Mouse (Mus musculus) kidney, embryonic 15.5 days (tissue): ENCODE measurements around the gene Ube2i. TPM values are rescaled to one million over a fixed set of nuclear protein-coding genes. Genes with fewer than 3 reads are reported as not detected.

Experiments used
- ATAC-seq: fragments of 200-750 bp; cut with Nextera tagmentation; replicated peaks from 2 replicates; pipeline ENCODE4 v1.8.0; 2017; ENCODE audit warnings: moderate TSS enrichment; ENCODE audit not compliant: low FRiP score
- H3K27ac ChIP-seq: fragments of 300-500 bp; sonication (generic); 2 replicates; pipeline ENCODE4 v1.5.1; 2015; ENCODE audit warnings: mild to moderate bottlenecking, inconsistent platforms
- H3K27me3 ChIP-seq: fragments of 300-500 bp; sonication (generic); 2 replicates; pipeline ENCODE4 v1.6.1; 2015; ENCODE audit warnings: inconsistent platforms
- H3K36me3 ChIP-seq: fragments of 300-500 bp; sonication (generic); 2 replicates; pipeline ENCODE4 v1.6.1; 2015; ENCODE audit warnings: inconsistent platforms
- H3K4me1 ChIP-seq: fragments of 300-500 bp; sonication (generic); 2 replicates; pipeline ENCODE4 v1.6.1; 2015; ENCODE audit warnings: inconsistent platforms
- H3K4me2 ChIP-seq: fragments of 300-500 bp; sonication (generic); 2 replicates; pipeline ENCODE4 v1.6.1; 2015; ENCODE audit warnings: moderate library complexity, mild to moderate bottlenecking, inconsistent platforms
- H3K4me3 ChIP-seq: fragments of 300-500 bp; sonication (generic); replicated peaks from 2 replicates; pipeline ENCODE4 v1.5.1; 2015; ENCODE audit warnings: mild to moderate bottlenecking, inconsistent platforms
- H3K9ac ChIP-seq: fragments of 300-500 bp; sonication (generic); 2 replicates; pipeline ENCODE4 v1.6.1; 2015; ENCODE audit warnings: mild to moderate bottlenecking, inconsistent platforms
- H3K9me3 ChIP-seq: fragments of 300-500 bp; sonication (generic); replicated peaks from 2 replicates; pipeline ENCODE4 v1.6.1; 2016; ENCODE audit warnings: inconsistent platforms
- WGBS: fragments of 180-500 bp; shearing (Covaris S2); methylation state at CpG from one replicate; pipeline ENCODE4 v1.1.7; 2015; ENCODE audit warnings: mixed read lengths; 5-methylcytosine and 5-hydroxymethylcytosine counted together
- polyA plus RNA-seq: library from polyadenylated mRNA; unstranded; fragments of >200 nt; fragmentation: Nextera tagmentation; extraction: Ambion mirVana; gene quantifications from 2 replicates; pipeline ENCODE4 v1.2.1, GENCODE M21; 2015

The Ube2i gene
- 669 and 677 TPM in 2 replicates for polyA plus RNA-seq

GRCm38 (mm10) chr17:25274571-25275346 is at the start of gene Ube2i:
Gene Ube2i, minus strand, starts transcription at chr17:25274622.
- Histone ChIP-seq H3K27ac (peak within 1 kb of the TSS; percentile 98), H3K9me3 (no peaks in the 10 kb centered on the region), H3K4me3 (peak within 1 kb of the TSS; percentile 85), H3K36me3 (peaks cover 9% of the 10 kb centered on the region), H3K4me2 (peak within 1 kb of the TSS; percentile 75), H3K9ac (peak within 1 kb of the TSS; percentile 98), H3K4me1 (peaks cover 29% of the 10 kb centered on the region), H3K27me3 (peaks cover 6% of the 10 kb centered on the region; the same call in 1 of the 2 replicates)
- 81% methylated on average over 9 of the region's 9 CpGs for WGBS
- no peak for ATAC-seq

- Histone ChIP-seq H3K4me3 (no peak overlapping the region), H3K36me3 (no peaks in the 10 kb centered on the region), H3K27me3 (0 out of 2 replicates have a peak, but pooled peaks cover 5% of the 10 kb centered on the region), H3K4me1 (no peaks in the 10 kb centered on the region), H3K9me3 (no peaks in the 10 kb centered on the region), H3K27ac (no peak overlapping the region), H3K4me2 (no peak overlapping the region), H3K9ac (no peak overlapping the region)
- ATAC-seq = no peak
- WGBS = 9% methylated on average over 2 of the region's 2 CpGs
These were observed 48.5 kb upstream of the Ube2i start for GRCm38 (mm10) chr17:25322930-25323329.

DNA sequence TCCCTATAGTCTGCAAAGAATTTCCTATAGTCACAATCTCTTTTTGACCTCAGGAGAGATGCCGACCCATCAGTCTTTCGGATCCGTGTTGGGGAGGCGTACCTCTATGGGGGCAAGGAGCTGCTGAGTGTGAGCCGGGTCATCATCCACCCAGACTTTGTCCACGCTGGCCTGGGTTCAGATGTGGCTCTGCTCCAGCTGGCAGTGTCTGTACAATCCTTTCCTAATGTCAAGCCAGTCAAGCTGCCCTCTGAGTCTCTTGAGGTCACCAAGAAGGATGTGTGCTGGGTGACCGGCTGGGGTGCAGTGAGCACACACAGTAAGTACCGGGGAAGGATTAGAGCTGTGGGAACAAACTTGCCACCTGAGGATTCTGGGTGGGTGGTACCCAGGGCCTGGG is 46.4 kb upstream of the Ube2i start:
- Histone ChIP-seq H3K9ac (no peak overlapping the region), H3K9me3 (no peaks in the 10 kb centered on the region), H3K4me3 (no peak overlapping the region), H3K4me2 (no peak overlapping the region), H3K4me1 (no peaks in the 10 kb centered on the region), H3K27me3 (0 out of 2 replicates have a peak, but pooled peaks cover 5% of the 10 kb centered on the region), H3K36me3 (no peaks in the 10 kb centered on the region), H3K27ac (no peak overlapping the region)
- 85% methylated on average over 8 of the region's 8 CpGs for WGBS
- no peak for ATAC-seq

DNA sequence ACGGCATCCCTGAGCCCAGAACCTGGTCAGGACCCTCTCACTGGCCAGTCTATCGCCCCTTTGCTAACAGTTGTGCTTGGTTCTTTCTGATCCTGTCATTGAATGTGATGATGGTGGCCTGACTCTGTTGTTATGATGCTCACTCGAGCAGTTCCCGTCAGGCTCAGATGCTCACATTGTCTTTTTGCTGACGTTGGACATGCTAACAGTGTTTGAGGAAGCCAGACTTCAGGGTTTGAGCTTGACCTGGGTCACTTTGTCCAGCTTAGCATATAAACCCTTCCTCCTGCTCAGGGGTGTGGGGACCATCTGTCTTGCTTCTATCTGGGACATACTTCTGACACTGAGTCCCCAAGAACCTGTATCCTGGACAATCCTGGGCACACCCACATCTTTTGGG is 43.9 kb upstream of the Ube2i start, which contains the start of gene Prss29:
TSS of gene Prss29 (plus strand) at position 301 of the 400 bp plus-strand sequence.
- Histone ChIP-seq H3K27ac (no peak within 1 kb of the TSS), H3K4me2 (no peak within 1 kb of the TSS), H3K9ac (no peak within 1 kb of the TSS), H3K27me3 (no peaks in the 10 kb centered on the region), H3K9me3 (no peaks in the 10 kb centered on the region), H3K4me1 (no peaks in the 10 kb centered on the region), H3K4me3 (no peak within 1 kb of the TSS), H3K36me3 (no peaks in the 10 kb centered on the region)
- no peak for ATAC-seq
- WGBS = 79% methylated on average over 5 of the region's 5 CpGs

DNA sequence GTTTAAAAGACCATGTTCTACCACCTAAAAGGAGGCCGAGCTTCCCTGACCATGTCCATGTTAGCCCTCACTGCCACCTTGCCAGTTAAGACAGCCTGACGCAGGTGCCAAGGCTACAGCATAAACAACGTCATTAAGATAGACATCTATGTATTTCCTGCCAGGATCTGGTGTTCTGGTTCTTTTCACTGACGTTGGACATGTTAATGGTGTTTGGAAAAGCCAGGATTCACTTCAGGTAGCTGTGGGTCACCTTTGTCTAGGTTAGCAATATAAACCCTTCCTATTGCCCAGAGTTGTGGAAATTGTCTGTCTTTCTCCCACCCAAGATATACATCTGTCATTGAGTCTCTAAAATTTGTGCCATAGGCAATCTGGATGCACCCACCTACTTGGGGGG is 33.9 kb upstream of the Ube2i start, which contains the start of gene Prss28:
TSS of gene Prss28 (plus strand) at position 301 of the 400 bp plus-strand sequence.
- H3K9ac ChIP-seq = no peak within 1 kb of the TSS
- no peaks in the 10 kb centered on the region for H3K9me3 ChIP-seq
- no peak for ATAC-seq
- H3K36me3 ChIP-seq = no peaks in the 10 kb centered on the region
- H3K27me3 ChIP-seq = 0 out of 2 replicates have a peak, but pooled peaks cover 2% of the 10 kb centered on the region
- H3K4me3 ChIP-seq = no peak within 1 kb of the TSS
- H3K4me1 ChIP-seq = no peaks in the 10 kb centered on the region
- no peak within 1 kb of the TSS for H3K27ac ChIP-seq
- H3K4me2 ChIP-seq = no peak within 1 kb of the TSS
- 69% methylated on average over 4 of the region's 4 CpGs for WGBS

- Histone ChIP-seq H3K4me3 (no peak within 1 kb of the TSS), H3K4me2 (no peak within 1 kb of the TSS), H3K4me1 (no peaks in the 10 kb centered on the region), H3K27me3 (no peaks in the 10 kb centered on the region; the same call in 1 of the 2 replicates), H3K9me3 (no peaks in the 10 kb centered on the region), H3K36me3 (no peaks in the 10 kb centered on the region), H3K27ac (no peak within 1 kb of the TSS), H3K9ac (no peak within 1 kb of the TSS)
- 76% methylated on average over 5 of the region's 5 CpGs for WGBS
- no peak for ATAC-seq
These were observed 23.7 kb upstream of the Ube2i start, which contains the start of gene Prss34 for GRCm38 (mm10) chr17:25298094-25298493. Gene Prss34, plus strand, starts transcription at chr17:25298394.

DNA sequence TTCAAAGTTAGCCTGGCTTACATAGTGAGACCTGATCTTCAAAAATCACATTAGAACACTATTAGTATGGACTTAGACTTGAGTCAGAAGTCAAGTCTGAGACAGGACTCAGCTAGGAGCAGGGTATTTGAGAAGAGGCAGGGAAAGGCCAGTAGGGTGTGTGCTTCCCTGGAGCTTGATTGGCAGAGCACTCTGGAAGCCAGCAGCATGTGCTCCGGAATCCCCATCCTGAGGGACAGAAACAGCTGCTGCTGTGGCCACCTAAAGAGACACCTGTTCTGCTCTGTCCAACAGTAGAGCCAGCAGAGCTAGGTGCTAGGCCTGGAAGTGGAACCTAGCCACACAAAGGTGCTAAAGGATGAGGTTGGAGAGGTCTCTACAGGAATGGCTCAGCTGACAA is 19.7 kb upstream of the Ube2i start:
- Histone ChIP-seq H3K4me1 (no peaks in the 10 kb centered on the region), H3K4me2 (no peak overlapping the region)
- 64% methylated on average over 1 of the region's 1 CpGs for WGBS

DNA sequence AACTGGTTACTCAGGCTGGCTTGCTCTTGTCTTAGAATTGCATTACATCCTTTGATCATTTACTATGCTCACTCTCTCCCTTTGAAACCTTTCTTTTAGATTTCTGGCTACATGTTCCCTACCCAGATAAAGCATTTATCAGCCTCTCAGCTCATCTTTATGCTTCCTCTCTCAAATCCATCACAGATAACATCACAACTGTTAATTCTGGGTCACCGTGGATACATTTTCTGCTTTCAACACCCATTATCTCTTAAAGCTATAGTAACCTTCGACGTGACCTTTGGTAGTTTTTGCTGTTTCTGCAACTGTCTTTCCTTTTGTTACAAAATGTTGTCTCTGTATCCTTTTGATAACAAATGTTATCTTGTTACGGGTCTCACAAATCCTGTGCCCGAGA is 19.1 kb upstream of the Ube2i start:
- H3K36me3 ChIP-seq = no peaks in the 10 kb centered on the region
- no peak for ATAC-seq
- no peak overlapping the region for H3K4me3 ChIP-seq
- WGBS = 76% methylated on average over 5 of the region's 5 CpGs
- H3K9ac ChIP-seq = no peak overlapping the region
- no peaks in the 10 kb centered on the region for H3K4me1 ChIP-seq
- no peak overlapping the region for H3K27ac ChIP-seq
- H3K9me3 ChIP-seq = no peaks in the 10 kb centered on the region
- no peak overlapping the region for H3K4me2 ChIP-seq
- no peaks in the 10 kb centered on the region for H3K27me3 ChIP-seq

More for the DNA sequence above, 19.7 kb upstream of the Ube2i start:
- H3K4me3 ChIP-seq = no peak overlapping the region
- no peak for ATAC-seq
- H3K36me3 ChIP-seq = no peaks in the 10 kb centered on the region
- H3K9ac ChIP-seq = no peak overlapping the region
- no peak overlapping the region for H3K27ac ChIP-seq
- H3K27me3 ChIP-seq = no peaks in the 10 kb centered on the region
- no peaks in the 10 kb centered on the region for H3K9me3 ChIP-seq

GRCm38 (mm10) chr17:25290411-25290810 is 16.0 kb upstream of the Ube2i start:
- Histone ChIP-seq H3K4me3 (no peak overlapping the region), H3K4me2 (no peak overlapping the region), H3K9me3 (no peaks in the 10 kb centered on the region), H3K36me3 (no peaks in the 10 kb centered on the region), H3K27me3 (no peaks in the 10 kb centered on the region), H3K4me1 (no peaks in the 10 kb centered on the region), H3K9ac (no peak overlapping the region), H3K27ac (no peak overlapping the region)
- no peak for ATAC-seq
- 24% methylated on average over 4 of the region's 4 CpGs for WGBS

GRCm38 (mm10) chr17:25288842-25289241 is 14.4 kb upstream of the Ube2i start:
- Histone ChIP-seq H3K36me3 (no peaks in the 10 kb centered on the region), H3K9ac (no peak overlapping the region)
- 20% methylated on average over 4 of the region's 4 CpGs for WGBS

DNA sequence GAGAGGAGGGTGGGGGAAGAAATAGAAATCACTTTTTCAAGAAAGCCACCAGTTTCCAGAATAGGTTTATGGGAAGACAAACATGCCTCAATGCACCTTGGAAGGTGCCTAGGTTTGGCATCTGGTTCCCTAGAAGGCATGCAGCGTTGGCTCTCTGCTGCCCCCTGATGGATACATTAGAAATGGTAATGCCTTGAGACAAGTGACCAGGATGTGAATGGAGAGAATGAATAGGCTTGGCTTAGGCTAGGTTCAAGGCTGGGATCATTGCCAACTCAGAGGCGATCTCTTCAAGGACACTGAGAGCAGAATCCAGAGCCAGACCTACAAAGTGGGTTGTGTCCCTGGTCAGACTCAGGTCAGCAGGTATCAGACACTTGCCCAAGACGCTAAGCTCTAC is 10.6 kb upstream of the Ube2i start:
- Histone ChIP-seq H3K4me1 (no peaks in the 10 kb centered on the region), H3K36me3 (no peaks in the 10 kb centered on the region), H3K9ac (no peak overlapping the region), H3K4me2 (no peak overlapping the region), H3K4me3 (no peak overlapping the region), H3K27ac (no peak overlapping the region), H3K9me3 (no peaks in the 10 kb centered on the region), H3K27me3 (no peaks in the 10 kb centered on the region)
- ATAC-seq = no peak
- WGBS = 20% methylated on average over 3 of the region's 3 CpGs

More at GRCm38 (mm10) chr17:25288842-25289241, 14.4 kb upstream of the Ube2i start:
- Histone ChIP-seq H3K9me3 (no peaks in the 10 kb centered on the region), H3K4me1 (no peaks in the 10 kb centered on the region), H3K27ac (no peak overlapping the region), H3K4me3 (no peak overlapping the region), H3K4me2 (no peak overlapping the region), H3K27me3 (no peaks in the 10 kb centered on the region)
- ATAC-seq = no peak

GRCm38 (mm10) chr17:25282133-25282532 is 7.7 kb upstream of the Ube2i start:
- Histone ChIP-seq H3K27me3 (peaks cover 6% of the 10 kb centered on the region; the same call in 1 of the 2 replicates), H3K27ac (no peak overlapping the region), H3K36me3 (no peaks in the 10 kb centered on the region), H3K4me2 (peak overlapping the region; percentile 17; the same call in 1 of the 2 replicates), H3K9me3 (no peaks in the 10 kb centered on the region), H3K9ac (no peak overlapping the region), H3K4me1 (no peaks in the 10 kb centered on the region), H3K4me3 (no peak overlapping the region)
- WGBS = 46% methylated on average over 11 of the region's 11 CpGs
- no peak for ATAC-seq
